Mouse (Mus musculus): ENCODE measurements around the gene Ralgapa1. TPM values are rescaled to one million over a fixed set of nuclear protein-coding genes. Genes with fewer than 3 reads are reported as not detected.
A peak's percentile ranks its signal among the peaks of the same experiment; 100 is the strongest.

The Ralgapa1 gene
- polyA plus RNA-seq (2014; fragmentation: Nextera tagmentation; extraction: Ambion mirVana) = 20.3 and 23.1 TPM in 2 replicates

- H3K36me3 ChIP-seq (ENCODE audit: control insufficient read depth, insufficient read depth, low read length) = no peaks in the 10 kb centered on the region
- peak within 1 kb of the TSS; percentile 91 for H3K27ac ChIP-seq (ENCODE audit: low read depth)
- peak within 1 kb of the TSS; percentile 94 for H3K4me3 ChIP-seq (ENCODE audit: low read depth, low read length)
- H3K4me2 ChIP-seq (ENCODE audit: low read length) = peak within 1 kb of the TSS; percentile 71
- 0 out of 2 replicates have a peak, but pooled peaks cover 2% of the 10 kb centered on the region for H3K9me3 ChIP-seq (ENCODE audit: control insufficient read depth, low read length)
- H3K9ac ChIP-seq (ENCODE audit: low read length) = peak within 1 kb of the TSS; percentile 89
- no peaks in the 10 kb centered on the region for H3K27me3 ChIP-seq (replicated peaks; ENCODE audit: control insufficient read depth, insufficient read depth, low read length)
- peak; percentile 93 for ATAC-seq (replicated peaks; ENCODE audit: low FRiP score, low TSS enrichment, low read depth)
- DNase-seq (ENCODE audit: low spot score) = peak; percentile 98
- H3K4me1 ChIP-seq (replicated peaks; ENCODE audit: control insufficient read depth, insufficient read depth, low read length) = peaks cover 12% of the 10 kb centered on the region
- under 1% methylated on average over 77 of the region's 78 CpGs for WGBS
Observed at GRCm38 (mm10) chr12:55820661-55821314, at the start of gene Ralgapa1. Gene Ralgapa1, minus strand, starts transcription at chr12:55821167.

GRCm38 (mm10) chr12:55869622-55870322 lies 48.8 kb upstream of the Ralgapa1 start:
- H3K4me3 ChIP-seq (ENCODE audit: low read depth, low read length) = no peak overlapping the region
- H3K9me3 ChIP-seq (ENCODE audit: control insufficient read depth, low read length) = peaks cover 3% of the 10 kb centered on the region; the same call in 1 of the 2 replicates
- no peak overlapping the region for H3K27ac ChIP-seq (ENCODE audit: low read depth)
- DNase-seq (ENCODE audit: low spot score) (no peak), ATAC-seq (replicated peaks; ENCODE audit: low FRiP score, low TSS enrichment, low read depth) (no peak)
- no peak overlapping the region for H3K9ac ChIP-seq (ENCODE audit: low read length)
- H3K4me2 ChIP-seq (ENCODE audit: low read length) = no peak overlapping the region
- no peaks in the 10 kb centered on the region for H3K27me3 ChIP-seq (replicated peaks; ENCODE audit: control insufficient read depth, insufficient read depth, low read length)
- 94% methylated on average over 5 of the region's 5 CpGs for WGBS
- no peaks in the 10 kb centered on the region for H3K4me1 ChIP-seq (replicated peaks; ENCODE audit: control insufficient read depth, insufficient read depth, low read length)
- peaks cover 43% of the 10 kb centered on the region for H3K36me3 ChIP-seq (ENCODE audit: control insufficient read depth, insufficient read depth, low read length)

- no peaks in the 10 kb centered on the region for H3K27me3 ChIP-seq (replicated peaks; ENCODE audit: control insufficient read depth, insufficient read depth, low read length)
- H3K36me3 ChIP-seq (ENCODE audit: control insufficient read depth, insufficient read depth, low read length) = peaks cover 50% of the 10 kb centered on the region
- no peak for DNase-seq (ENCODE audit: low spot score)
- WGBS = 88% methylated on average over 4 of the region's 4 CpGs
- no peak overlapping the region for H3K9ac ChIP-seq (ENCODE audit: low read length)
- H3K4me3 ChIP-seq (ENCODE audit: low read depth, low read length) = no peak overlapping the region
- peaks cover 3% of the 10 kb centered on the region; the same call in 1 of the 2 replicates for H3K9me3 ChIP-seq (ENCODE audit: control insufficient read depth, low read length)
- ATAC-seq (replicated peaks; ENCODE audit: low FRiP score, low TSS enrichment, low read depth) = no peak
- H3K27ac ChIP-seq (ENCODE audit: low read depth) = no peak overlapping the region
- no peaks in the 10 kb centered on the region for H3K4me1 ChIP-seq (replicated peaks; ENCODE audit: control insufficient read depth, insufficient read depth, low read length)
- no peak overlapping the region for H3K4me2 ChIP-seq (ENCODE audit: low read length)
Observed at GRCm38 (mm10) chr12:55867738-55868137, 46.8 kb upstream of the Ralgapa1 start.

- Histone ChIP-seq H3K4me2 (ENCODE audit: low read length) (no peak overlapping the region), H3K9me3 (ENCODE audit: control insufficient read depth, low read length) (peaks cover 11% of the 10 kb centered on the region), H3K27me3 (replicated peaks; ENCODE audit: control insufficient read depth, insufficient read depth, low read length) (no peaks in the 10 kb centered on the region), H3K9ac (ENCODE audit: low read length) (no peak overlapping the region), H3K4me3 (ENCODE audit: low read depth, low read length) (no peak overlapping the region), H3K27ac (ENCODE audit: low read depth) (no peak overlapping the region), H3K36me3 (ENCODE audit: control insufficient read depth, insufficient read depth, low read length) (peaks cover 52% of the 10 kb centered on the region), H3K4me1 (replicated peaks; ENCODE audit: control insufficient read depth, insufficient read depth, low read length) (no peaks in the 10 kb centered on the region)
- DNase-seq (ENCODE audit: low spot score) (no peak), ATAC-seq (replicated peaks; ENCODE audit: low FRiP score, low TSS enrichment, low read depth) (no peak)
- WGBS = 86% methylated on average over 7 of the region's 7 CpGs
Observed at GRCm38 (mm10) chr12:55860631-55861030, 39.7 kb upstream of the Ralgapa1 start.

DNA sequence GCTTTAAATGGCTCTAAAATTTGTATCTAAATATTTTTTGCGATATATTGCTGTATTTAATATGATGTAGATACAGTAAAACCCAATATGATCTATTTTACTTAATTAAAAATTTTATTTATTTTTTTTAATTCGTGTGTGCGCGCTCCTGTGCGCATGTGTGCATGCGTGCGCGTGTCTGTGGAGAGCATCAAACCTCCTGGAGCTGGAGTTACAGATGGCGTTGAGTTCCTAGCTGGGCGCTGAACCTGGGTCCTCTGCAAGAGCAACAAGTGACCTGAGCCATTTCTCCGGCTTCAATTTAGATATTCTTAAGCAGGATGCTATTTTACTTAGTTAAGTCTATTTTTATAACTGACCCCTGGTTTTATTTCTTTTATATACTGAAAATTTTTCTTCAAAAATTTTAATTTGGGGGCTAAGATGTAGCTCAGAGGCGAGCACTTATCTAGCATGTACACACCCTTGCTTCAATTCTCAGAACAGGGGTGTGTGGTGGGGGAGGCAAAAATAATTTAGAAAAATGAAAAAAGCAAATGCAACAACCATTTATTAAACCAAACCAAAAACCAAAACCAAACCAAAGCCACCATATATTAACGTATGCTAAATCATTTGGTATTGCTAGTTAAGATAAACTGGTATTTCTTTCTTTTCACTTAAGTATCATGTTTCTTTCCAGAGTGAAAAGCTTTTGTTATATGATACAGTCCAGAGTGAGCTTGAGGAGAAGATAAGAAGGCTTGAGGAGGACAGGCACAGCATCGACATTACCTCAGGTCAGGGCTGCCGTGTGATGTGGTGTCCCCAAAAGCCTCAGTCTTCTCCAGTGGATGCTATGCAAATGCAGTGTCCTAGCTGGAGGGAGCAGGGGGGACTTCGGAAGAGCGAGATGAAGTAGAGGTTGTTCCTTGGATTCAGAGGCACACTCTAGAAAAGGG lies 38.7 kb upstream of the Ralgapa1 start:
- Histone ChIP-seq H3K4me3 (ENCODE audit: low read depth, low read length) (no peak overlapping the region), H3K9me3 (ENCODE audit: control insufficient read depth, low read length) (peaks cover 11% of the 10 kb centered on the region), H3K27ac (ENCODE audit: low read depth) (no peak overlapping the region), H3K36me3 (ENCODE audit: control insufficient read depth, insufficient read depth, low read length) (peaks cover 52% of the 10 kb centered on the region), H3K4me2 (ENCODE audit: low read length) (no peak overlapping the region), H3K27me3 (replicated peaks; ENCODE audit: control insufficient read depth, insufficient read depth, low read length) (no peaks in the 10 kb centered on the region), H3K4me1 (replicated peaks; ENCODE audit: control insufficient read depth, insufficient read depth, low read length) (no peaks in the 10 kb centered on the region), H3K9ac (ENCODE audit: low read length) (no peak overlapping the region)
- ATAC-seq (replicated peaks; ENCODE audit: low FRiP score, low TSS enrichment, low read depth) (no peak), DNase-seq (ENCODE audit: low spot score) (no peak)
- WGBS = 93% methylated on average over 17 of the region's 17 CpGs

- no peaks in the 10 kb centered on the region for H3K27me3 ChIP-seq (replicated peaks; ENCODE audit: control insufficient read depth, insufficient read depth, low read length)
- 0 out of 2 replicates have a peak, but pooled peaks cover 4% of the 10 kb centered on the region for H3K9me3 ChIP-seq (ENCODE audit: control insufficient read depth, low read length)
- H3K36me3 ChIP-seq (ENCODE audit: control insufficient read depth, insufficient read depth, low read length) = peaks cover 53% of the 10 kb centered on the region
- H3K4me1 ChIP-seq (replicated peaks; ENCODE audit: control insufficient read depth, insufficient read depth, low read length) = no peaks in the 10 kb centered on the region
- no peak overlapping the region for H3K4me3 ChIP-seq (ENCODE audit: low read depth, low read length)
- DNase-seq (ENCODE audit: low spot score) (no peak), ATAC-seq (replicated peaks; ENCODE audit: low FRiP score, low TSS enrichment, low read depth) (no peak)
- no peak overlapping the region for H3K9ac ChIP-seq (ENCODE audit: low read length)
- no peak overlapping the region for H3K4me2 ChIP-seq (ENCODE audit: low read length)
- H3K27ac ChIP-seq (ENCODE audit: low read depth) = no peak overlapping the region
Observed at GRCm38 (mm10) chr12:55850650-55851049, 29.7 kb upstream of the Ralgapa1 start.

- Histone ChIP-seq H3K36me3 (ENCODE audit: control insufficient read depth, insufficient read depth, low read length) (peaks cover 45% of the 10 kb centered on the region), H3K4me2 (ENCODE audit: low read length) (no peak overlapping the region), H3K4me1 (replicated peaks; ENCODE audit: control insufficient read depth, insufficient read depth, low read length) (no peaks in the 10 kb centered on the region), H3K9ac (ENCODE audit: low read length) (no peak overlapping the region), H3K4me3 (ENCODE audit: low read depth, low read length) (no peak overlapping the region), H3K27me3 (replicated peaks; ENCODE audit: control insufficient read depth, insufficient read depth, low read length) (no peaks in the 10 kb centered on the region), H3K27ac (ENCODE audit: low read depth) (no peak overlapping the region), H3K9me3 (ENCODE audit: control insufficient read depth, low read length) (0 out of 2 replicates have a peak, but pooled peaks cover 4% of the 10 kb centered on the region)
- no peak for ATAC-seq (replicated peaks; ENCODE audit: low FRiP score, low TSS enrichment, low read depth)
- DNase-seq (ENCODE audit: low spot score) = no peak
- 93% methylated on average over 4 of the region's 4 CpGs for WGBS
Observed at GRCm38 (mm10) chr12:55847851-55848250, 26.9 kb upstream of the Ralgapa1 start.

DNA sequence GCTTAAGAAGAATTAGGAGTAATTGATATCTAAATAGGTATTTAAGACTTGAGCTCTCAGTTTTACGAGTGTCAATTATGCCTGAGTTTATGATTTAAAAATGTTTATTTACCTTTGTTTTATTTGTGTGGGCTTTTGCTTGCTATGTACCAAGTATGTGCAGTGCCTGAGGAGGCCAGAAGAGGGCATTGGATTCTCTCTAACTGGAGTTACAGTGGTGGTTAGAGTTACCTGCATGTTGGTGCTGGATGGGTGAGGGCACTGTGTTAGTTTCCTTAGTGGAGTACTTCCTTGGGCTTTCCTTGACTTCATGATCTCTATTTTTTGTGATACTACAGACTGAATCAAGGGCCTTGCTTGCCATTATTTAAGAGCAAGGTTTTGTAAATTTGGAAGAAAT lies 25.8 kb upstream of the Ralgapa1 start:
- Histone ChIP-seq H3K27me3 (replicated peaks; ENCODE audit: control insufficient read depth, insufficient read depth, low read length) (no peaks in the 10 kb centered on the region), H3K4me3 (ENCODE audit: low read depth, low read length) (no peak overlapping the region), H3K9ac (ENCODE audit: low read length) (no peak overlapping the region), H3K4me1 (replicated peaks; ENCODE audit: control insufficient read depth, insufficient read depth, low read length) (no peaks in the 10 kb centered on the region), H3K36me3 (ENCODE audit: control insufficient read depth, insufficient read depth, low read length) (peaks cover 47% of the 10 kb centered on the region), H3K27ac (ENCODE audit: low read depth) (no peak overlapping the region), H3K4me2 (ENCODE audit: low read length) (no peak overlapping the region), H3K9me3 (ENCODE audit: control insufficient read depth, low read length) (0 out of 2 replicates have a peak, but pooled peaks cover 4% of the 10 kb centered on the region)
- WGBS = 74% methylated on average over 1 of the region's 1 CpGs
- ATAC-seq (replicated peaks; ENCODE audit: low FRiP score, low TSS enrichment, low read depth) (no peak), DNase-seq (ENCODE audit: low spot score) (no peak)
